Mouse (Mus musculus) liver, embryonic 14.5 days (tissue): Measurements from ENCODE around the gene Map3k5. TPM values are rescaled to one million over a fixed set of nuclear protein-coding genes. Genes with fewer than 3 reads are reported as not detected.

Experiments
- ATAC-seq: fragments of 200-750 bp; cut with Nextera tagmentation; 2 replicates; pipeline ENCODE4 v1.8.0; 2017; ENCODE audit warnings: moderate number of reproducible peaks, mild to moderate bottlenecking, moderate library complexity; ENCODE audit not compliant: insufficient read depth
- DNase-seq, 3 experiments: peaks; one replicate each; pipeline ENCODE4 v3.0.0-alpha.2; 2012 to 2013; ENCODE audit warnings: low read depth in 3 of 3, low spot score in 3 of 3
- H3K27ac ChIP-seq: fragments of 300-500 bp; sonication (generic); 2 replicates; pipeline ENCODE4 v1.5.1; 2014; ENCODE audit warnings: moderate library complexity, mild to moderate bottlenecking, control low read depth, inconsistent platforms
- H3K27me3 ChIP-seq: fragments of 300-500 bp; sonication (generic); 2 replicates; pipeline ENCODE4 v1.6.1; 2014; ENCODE audit warnings: mild to moderate bottlenecking, low read length, moderate library complexity; ENCODE audit not compliant: control insufficient read depth, insufficient read depth
- H3K36me3 ChIP-seq: fragments of 300-500 bp; sonication (generic); replicated peaks from 2 replicates; pipeline ENCODE4 v1.6.1; 2014; ENCODE audit warnings: low read depth; ENCODE audit not compliant: control insufficient read depth, insufficient read depth
- H3K4me1 ChIP-seq, 2 experiments: fragments of 200-500 bp in 1 of 2; fragments of 300-500 bp in 1 of 2; sonication (generic) in 1 of 2; replicated peaks; 2 replicates each; pipeline ENCODE4 v1.6.1; 2012 to 2014; ENCODE audit warnings: antibody characterized with exemption in 1 of 2, inconsistent platforms in 1 of 2, low read length in 1 of 2; ENCODE audit not compliant: control insufficient read depth in 2 of 2, insufficient read depth in 2 of 2
- H3K4me2 ChIP-seq: fragments of 300-500 bp; sonication (generic); 2 replicates; pipeline ENCODE4 v1.6.1; 2014; ENCODE audit warnings: low read depth, mild to moderate bottlenecking, control low read depth, moderate library complexity
- H3K4me3 ChIP-seq, 2 experiments: fragments of 200-500 bp in 1 of 2; fragments of 300-500 bp in 1 of 2; sonication (generic) in 1 of 2; 2 replicates each; pipeline ENCODE4 v1.5.1; 2012 to 2014; ENCODE audit warnings: low read depth in 2 of 2, low read length in 2 of 2, mild to moderate bottlenecking in 2 of 2, control low read depth in 1 of 2, inconsistent platforms in 1 of 2, moderate library complexity in 1 of 2; ENCODE audit not compliant: insufficient read depth in 1 of 2
- H3K9ac ChIP-seq: fragments of 300-500 bp; sonication (generic); replicated peaks from 2 replicates; pipeline ENCODE4 v1.6.1; 2014; ENCODE audit warnings: mild to moderate bottlenecking, control low read depth, moderate library complexity
- H3K9me3 ChIP-seq: fragments of 300-500 bp; sonication (generic); 2 replicates; pipeline ENCODE4 v1.6.1; 2016; ENCODE audit warnings: low read length, mixed read lengths; ENCODE audit not compliant: control insufficient read depth
- CTCF ChIP-seq: IDR thresholded peaks from 2 replicates; pipeline ENCODE4 v1.5.1; 2016; ENCODE audit warnings: antibody characterized with exemption, low read depth, control low read depth
- EP300 ChIP-seq: IDR thresholded peaks from 2 replicates; pipeline ENCODE4 v1.6.1; 2016; ENCODE audit warnings: antibody characterized with exemption, low read depth
- WGBS: fragments of 180-500 bp; shearing (Covaris S2); extraction: QIAGEN DNeasy Blood & Tissue Kit; methylation state at CpG from one replicate; pipeline ENCODE4 v1.1.7; 2014; ENCODE audit not compliant: insufficient replicate concordance; 5-methylcytosine and 5-hydroxymethylcytosine counted together
- polyA plus RNA-seq, 2 experiments: library from polyadenylated mRNA; depleted of rRNA in 1 of 2; stranded (reverse) in 1 of 2; unstranded in 1 of 2; fragments of >200 nt; fragmentation: Nextera tagmentation in 1 of 2; extraction: Ambion mirVana in 1 of 2; gene quantifications; 2 replicates each; pipeline versions ENCODE4 v1.2.1 to v1.2.3; 2012 to 2014

Gene Map3k5
- polyA plus RNA-seq, 2 experiments: 1.0 to 1.1 TPM

DNA sequence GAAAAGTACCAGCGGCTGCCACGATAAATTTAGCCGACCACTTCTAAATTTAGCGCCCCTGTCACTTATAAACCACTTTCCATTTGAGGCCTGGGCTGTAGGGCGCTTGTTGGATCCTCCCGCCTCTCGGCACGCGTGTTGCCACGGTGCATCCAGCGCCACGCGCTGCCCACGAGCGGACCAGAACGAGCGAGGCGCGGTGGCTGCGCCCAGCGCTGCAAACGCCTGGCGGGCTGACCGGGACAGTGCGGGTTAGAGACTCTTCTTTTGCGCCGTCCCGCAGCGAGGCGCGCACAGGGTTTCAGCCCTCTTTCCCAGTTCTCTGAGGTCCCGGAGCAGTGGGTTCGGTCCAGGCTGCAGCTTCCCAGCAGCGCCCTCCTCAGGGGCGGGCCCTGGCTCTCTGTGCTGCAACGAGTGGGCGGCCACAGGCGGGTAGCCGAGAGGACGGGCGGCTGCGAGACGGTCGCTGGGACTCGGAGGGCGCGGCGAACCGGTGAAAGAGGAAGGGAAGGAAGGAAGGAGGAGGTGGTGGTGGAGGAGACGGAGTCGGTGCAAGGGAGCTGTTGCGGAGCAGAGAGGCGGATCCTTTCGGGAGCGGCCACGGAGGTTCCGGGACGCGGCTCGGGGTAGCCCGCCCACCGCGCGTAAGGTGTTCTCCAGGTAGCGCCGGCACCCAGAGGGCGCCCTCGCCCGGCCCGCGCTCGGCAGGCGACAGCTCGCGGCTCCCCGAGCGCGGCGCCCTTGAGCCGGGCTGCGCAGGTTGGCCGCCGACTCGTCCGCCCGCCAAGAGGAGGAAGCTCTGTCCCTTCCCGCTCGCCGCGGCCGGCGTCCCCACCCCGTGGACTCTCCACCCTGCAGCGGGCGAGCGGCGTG, 525 bp upstream of the Map3k5 start:
- Histone ChIP-seq H3K4me3 (peak overlapping the region; percentile 61 to 65), H3K36me3 (no peaks in the 10 kb centered on the region), H3K27me3 (peaks cover 33% of the 10 kb centered on the region), H3K9ac (peak overlapping the region; percentile 1; the same call in 1 of the 2 replicates), H3K4me2 (peak overlapping the region; percentile 67), H3K9me3 (no peaks in the 10 kb centered on the region), H3K27ac (no peak overlapping the region), H3K4me1 (no peaks in the 10 kb centered on the region; a peak in 2 of 4 replicates)
- WGBS: under 1% methylated on average over 89 of the region's 97 CpGs
- DNase-seq (peak in 1 of 3 experiments; percentile 17), ATAC-seq (peak; percentile 83)
- no peak for TF ChIP-seq EP300
- 0 out of 2 replicates have a peak, but pooled peaks have one; percentile 26 for TF ChIP-seq CTCF

DNA sequence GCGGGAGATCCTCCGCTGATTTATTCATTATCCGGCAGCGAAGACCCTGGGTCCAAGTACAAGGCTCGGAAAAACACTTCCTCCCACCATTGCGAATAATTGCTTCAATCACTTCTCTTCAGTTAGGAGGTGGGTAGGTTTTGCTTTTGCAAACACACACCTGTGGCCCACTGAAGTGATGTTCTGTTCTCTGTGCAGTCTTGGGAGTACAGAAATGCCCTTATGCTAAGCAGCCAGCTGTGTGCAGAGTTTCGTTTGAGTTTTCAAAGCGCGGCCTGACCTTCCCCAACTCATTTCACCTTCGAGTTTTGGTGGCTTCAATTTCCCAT, 987 bp downstream of the Map3k5 start:
- H3K27ac ChIP-seq: no peak overlapping the region
- H3K9me3 ChIP-seq: no peaks in the 10 kb centered on the region
- 2% methylated on average over 10 of the region's 10 CpGs for WGBS
- H3K4me1 ChIP-seq: peaks cover 0 to 6% of the 10 kb centered on the region in 2 experiments; a peak in 2 of 4 replicates
- peak overlapping the region; percentile 67 for H3K4me2 ChIP-seq
- H3K9ac ChIP-seq: no peak overlapping the region
- ATAC-seq (no peak), DNase-seq (no peak)
- peaks cover 33% of the 10 kb centered on the region for H3K27me3 ChIP-seq
- H3K36me3 ChIP-seq: no peaks in the 10 kb centered on the region
- TF ChIP-seq CTCF: no peak
- TF ChIP-seq EP300: no peak
- peak overlapping the region; percentile 61 to 65 for H3K4me3 ChIP-seq

GRCm38 (mm10) chr10:19935821-19936367, 1.6 kb downstream of the Map3k5 start:
- ATAC-seq: no peak
- TF ChIP-seq CTCF: no peak
- no peak for TF ChIP-seq EP300
- Histone ChIP-seq H3K4me2 (peak overlapping the region; percentile 67), H3K4me1 (peaks cover 0 to 11% of the 10 kb centered on the region in 2 experiments; a peak in 2 of 4 replicates), H3K27ac (no peak overlapping the region), H3K36me3 (no peaks in the 10 kb centered on the region), H3K9ac (no peak overlapping the region), H3K4me3 (no peak overlapping the region), H3K9me3 (no peaks in the 10 kb centered on the region), H3K27me3 (peaks cover 33% of the 10 kb centered on the region)
- no peak for DNase-seq
- 55% methylated on average over 4 of the region's 4 CpGs for WGBS

- ATAC-seq: no peak
- Histone ChIP-seq H3K9me3 (no peaks in the 10 kb centered on the region), H3K9ac (no peak overlapping the region)
Observed at GRCm38 (mm10) chr10:19936961-19937708, 2.9 kb downstream of the Map3k5 start.

GRCm38 (mm10) chr10:19938738-19939137, 4.5 kb downstream of the Map3k5 start:
- TF ChIP-seq EP300: no peak
- TF ChIP-seq CTCF: no peak
- Histone ChIP-seq H3K9ac (no peak overlapping the region), H3K27me3 (peaks cover 19% of the 10 kb centered on the region), H3K4me3 (no peak overlapping the region), H3K4me2 (no peak overlapping the region), H3K9me3 (no peaks in the 10 kb centered on the region), H3K36me3 (no peaks in the 10 kb centered on the region), H3K27ac (no peak overlapping the region), H3K4me1 (peaks cover 0 to 11% of the 10 kb centered on the region in 2 experiments; a peak in 2 of 4 replicates)
- DNase-seq: no peak
- ATAC-seq: no peak
- WGBS: 56% methylated on average over 6 of the region's 6 CpGs

More at GRCm38 (mm10) chr10:19936961-19937708, 2.9 kb downstream of the Map3k5 start:
- no peak overlapping the region for H3K4me3 ChIP-seq
- H3K27me3 ChIP-seq: peaks cover 33% of the 10 kb centered on the region
- H3K27ac ChIP-seq: no peak overlapping the region
- peaks cover 0 to 11% of the 10 kb centered on the region in 2 experiments; a peak in 2 of 4 replicates for H3K4me1 ChIP-seq
- no peak for DNase-seq
- no peak overlapping the region for H3K4me2 ChIP-seq
- WGBS: 57% methylated on average over 9 of the region's 9 CpGs
- H3K36me3 ChIP-seq: no peaks in the 10 kb centered on the region
- no peak for TF ChIP-seq CTCF
- no peak for TF ChIP-seq EP300
